Mouse (Mus musculus): ENCODE results near the gene 9230104L09Rik.

GRCm38 (mm10) chr2:148861693-148862092 is 3.1 kb downstream of the 9230104L09Rik start:
- no peak for TF ChIP-seq POLR2A (IDR thresholded peaks at IDR 0.05; ENCODE audit: low read depth, low read length)
- no peak for TF ChIP-seq CTCF (conservative IDR thresholded peaks at IDR 0.05 in 1 of 2, IDR thresholded peaks at IDR 0.05 in 1 of 2; ENCODE audit: low read depth in 2 of 2, low read length in 2 of 2)
- no peak for TF ChIP-seq MAFK (IDR thresholded peaks at IDR 0.05; ENCODE audit: insufficient replicate concordance, low read length)
- no peak for TF ChIP-seq TCF12 (IDR thresholded peaks at IDR 0.05; ENCODE audit: low read depth, low read length)
- no peak for TF ChIP-seq CHD2 (IDR thresholded peaks at IDR 0.05; ENCODE audit: low read length)
- TF ChIP-seq ZMIZ1 (IDR thresholded peaks at IDR 0.05; ENCODE audit: low read depth, low read length) = no peak
- no peak for TF ChIP-seq JUND (conservative IDR thresholded peaks at IDR 0.05; ENCODE audit: low read depth, low read length)
- TF ChIP-seq RCOR1 (conservative IDR thresholded peaks at IDR 0.05; ENCODE audit: low read depth, low read length) = no peak
- no peak for TF ChIP-seq ELF1 (IDR thresholded peaks at IDR 0.05; ENCODE audit: low read depth, low read length)

Measured in CH12.LX (cell line).